In the genomic region with DNA sequence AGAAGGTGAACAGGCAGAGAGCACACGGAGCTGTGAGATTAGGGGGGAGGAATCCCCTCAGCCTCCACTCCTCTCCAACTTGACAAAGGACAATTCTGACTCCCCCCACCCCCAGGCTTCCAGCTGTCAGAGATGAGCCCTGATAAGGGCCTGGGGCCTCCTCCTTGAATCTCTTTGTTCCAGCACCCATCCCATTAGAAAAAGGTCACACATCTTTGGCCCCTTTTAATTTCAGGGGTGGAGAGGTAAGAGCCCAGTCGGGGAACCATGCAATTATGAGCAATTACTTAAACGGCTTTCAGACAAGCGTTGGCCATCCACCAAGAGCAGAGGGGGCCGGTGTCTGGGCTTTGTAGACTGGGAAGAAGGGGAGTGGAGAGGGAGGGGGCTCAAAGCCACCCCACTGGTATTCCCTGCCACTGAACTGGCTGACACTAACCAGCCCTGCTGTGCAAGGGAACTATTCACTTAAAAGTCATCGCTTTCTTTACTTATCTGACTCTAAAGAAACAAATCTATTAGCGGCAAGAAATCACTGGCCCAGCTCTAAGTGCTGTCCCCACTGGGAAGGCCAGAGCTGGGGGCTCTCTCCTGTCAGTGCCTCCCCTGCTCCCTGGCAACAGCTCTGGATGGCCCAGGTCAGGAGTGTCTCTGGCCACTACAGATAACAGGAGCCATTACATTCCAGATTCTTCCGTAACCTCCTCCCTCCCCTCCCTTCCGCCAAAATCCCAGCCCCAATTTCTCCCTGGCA, we compare ENCODE assay signal across 10 mouse cellular contexts.
DNase-seq lines count a peak whose midpoint lies in the region; ATAC-seq lines count a peak whose summit lies in the region.
"Had no signal": no experiment of that assay in that cellular context is flagged by ENCODE, and none has a peak within 500 bp of the region (broad histone marks: within the 10 kb centered on the region; RNA-seq: fewer than 3 reads in every experiment).

No protein-coding gene starts in this region.

- no peaks in the 10 kb centered on the region for H3K36me3 ChIP-seq in heart, embryonic 13.5 days
- no peaks in the 10 kb centered on the region for H3K36me3 ChIP-seq in hindbrain, embryonic 13.5 days
- H3K36me3 ChIP-seq in midbrain, embryonic 14.5 days (ENCODE audit: control insufficient read depth, insufficient read depth, low read length): no peaks in the 10 kb centered on the region

- peak overlapping the region; percentile 47 for H3K27ac ChIP-seq in heart, embryonic 13.5 days (replicated peaks)
- H3K27ac ChIP-seq in hindbrain, embryonic 13.5 days: no peak overlapping the region
- no peak overlapping the region for H3K27ac ChIP-seq in midbrain, embryonic 14.5 days (replicated peaks; ENCODE audit: low read depth, low read length)
- H3K27ac ChIP-seq: liver, embryonic 14.5 days had no signal

- H3K9me3 ChIP-seq in heart, embryonic 13.5 days: no peaks in the 10 kb centered on the region
- no peaks in the 10 kb centered on the region for H3K9me3 ChIP-seq in hindbrain, embryonic 13.5 days
- no peaks in the 10 kb centered on the region for H3K9me3 ChIP-seq in midbrain, embryonic 14.5 days (ENCODE audit: control insufficient read depth, low read length)

- WGBS in heart, embryonic 13.5 days: 6% methylated on average over 9 of the region's 9 CpGs
- WGBS in hindbrain, embryonic 13.5 days: 2% methylated on average over 9 of the region's 9 CpGs
- WGBS in midbrain, embryonic 14.5 days: 3% methylated on average over 9 of the region's 9 CpGs

- no peaks in the 10 kb centered on the region for H3K27me3 ChIP-seq in heart, embryonic 13.5 days (replicated peaks)
- 0 out of 2 replicates have a peak, but pooled peaks cover 6% of the 10 kb centered on the region for H3K27me3 ChIP-seq in hindbrain, embryonic 13.5 days
- H3K27me3 ChIP-seq in midbrain, embryonic 14.5 days (ENCODE audit: control insufficient read depth, insufficient read depth, low read length): no peaks in the 10 kb centered on the region

- peaks cover 22% of the 10 kb centered on the region for H3K4me1 ChIP-seq in heart, embryonic 13.5 days
- peaks cover 17% of the 10 kb centered on the region for H3K4me1 ChIP-seq in hindbrain, embryonic 13.5 days (replicated peaks)
- peaks cover 10% of the 10 kb centered on the region for H3K4me1 ChIP-seq in midbrain, embryonic 14.5 days (ENCODE audit: control insufficient read depth, insufficient read depth, low read length)

- H3K9ac ChIP-seq in heart, embryonic 13.5 days: 0 out of 2 replicates have a peak overlapping the region, but pooled peaks have one; percentile 8
- H3K9ac ChIP-seq in hindbrain, embryonic 13.5 days: no peak overlapping the region
- no peak overlapping the region for H3K9ac ChIP-seq in midbrain, embryonic 14.5 days (replicated peaks; ENCODE audit: low read length)
- H3K9ac ChIP-seq: liver, embryonic 14.5 days had no signal

- H3K4me3 ChIP-seq in heart, embryonic 13.5 days: no peak overlapping the region
- no peak overlapping the region for H3K4me3 ChIP-seq in hindbrain, embryonic 13.5 days
- H3K4me3 ChIP-seq in midbrain, embryonic 14.5 days (replicated peaks; ENCODE audit: low read depth, low read length): no peak overlapping the region

- no peak for DNase-seq in heart, adult 11 months
- DNase-seq in embryo, embryonic 10 days (ENCODE audit: low spot score): peak; percentile 66
- peak; percentile 30 for DNase-seq in midbrain, embryonic 14.5 days
- DNase-seq in adipocyte (ENCODE audit: low spot score): no peak
- no peak for DNase-seq in thymus, postnatal 4 days
- DNase-seq in urinary bladder, adult 2 months (ENCODE audit: low spot score): no peak
- DNase-seq: heart, postnatal 14 days had no signal

- ATAC-seq in heart, embryonic 13.5 days (ENCODE audit: extremely low read depth, insufficient number of reproducible peaks, low FRiP score, low TSS enrichment): peak; percentile 66; the same call in 1 of the 2 replicates
- ATAC-seq in hindbrain, embryonic 13.5 days (ENCODE audit: low FRiP score): peak; percentile 78
- peak; percentile 61; the same call in 1 of the 2 replicates for ATAC-seq in midbrain, embryonic 14.5 days (ENCODE audit: low FRiP score, low TSS enrichment)

- peak overlapping the region; percentile 16 for H3K4me2 ChIP-seq in heart, embryonic 13.5 days
- no peak overlapping the region for H3K4me2 ChIP-seq in hindbrain, embryonic 13.5 days
- no peak overlapping the region for H3K4me2 ChIP-seq in midbrain, embryonic 14.5 days (ENCODE audit: low read length)

Comparison
In these comparisons a context has a peak if more than half of its experiments do, and no peak if none do; other contexts are left out.
1. DNase-seq: peak in embryo, embryonic 10 days (single experiment) and midbrain, embryonic 14.5 days (single experiment); none in heart, adult 11 months (single experiment), adipocyte (single experiment), thymus, postnatal 4 days (single experiment) and urinary bladder, adult 2 months (single experiment).
2. Peak in every context shown above with its lines, with median percentiles within 50 percentile points of each other: ATAC-seq.